30 mouse cellular contexts compared by ENCODE assay signal in genomic region chr1:59565804-59566203, GRCm38 (mm10). TPM values are rescaled to one million over a fixed set of nuclear protein-coding genes. Genes with fewer than 3 reads are reported as not detected.
DNase-seq lines count a peak whose midpoint lies in the region; ATAC-seq and TF ChIP-seq lines count a peak whose summit lies in the region.
"Had no signal": no experiment of that assay in that cellular context is flagged by ENCODE, and none has a peak within 500 bp of the region (broad histone marks: within the 10 kb centered on the region; RNA-seq: fewer than 3 reads in every experiment).

No protein-coding gene starts in this region.

- no peak overlapping the region for H3K4me3 ChIP-seq in cerebellum, adult 2 months (replicated peaks; ENCODE audit: insufficient read depth, low read depth, low read length)
- H3K4me3 ChIP-seq in embryonic facial prominence, embryonic 15.5 days (replicated peaks) = no peak overlapping the region
- H3K4me3 ChIP-seq: erythroblast, embryonic 14.5 days; forebrain, embryonic 12.5 days; heart, embryonic 10.5 days; heart, embryonic 15.5 days; hindbrain, embryonic 13.5 days; limb, embryonic 13.5 days; liver, embryonic 12.5 days; midbrain, embryonic 10.5 days; midbrain, embryonic 15.5 days; neural tube, embryonic 15.5 days; stomach, embryonic 15.5 days had no signal

- no peak overlapping the region for H3K4me2 ChIP-seq in embryonic facial prominence, embryonic 15.5 days (replicated peaks)
- H3K4me2 ChIP-seq: forebrain, embryonic 12.5 days; heart, embryonic 15.5 days; hindbrain, embryonic 13.5 days; limb, embryonic 13.5 days; liver, embryonic 12.5 days; midbrain, embryonic 15.5 days; neural tube, embryonic 15.5 days; stomach, embryonic 15.5 days had no signal

- DNase-seq in cerebellum, adult 2 months = no peak
- DNase-seq in cerebellum, adult 18-20 months = no peak
- peak; percentile 26 for DNase-seq in thymus, postnatal 4 days
- no peak for DNase-seq in thymus, postnatal 14 days
- no peak for DNase-seq in frontal cortex, postnatal 36 days (ENCODE audit: low spot score in 2 of 2)
- DNase-seq in left cerebral cortex, postnatal 4 days = no peak
- DNase-seq: adrenal gland, adult 8-10 months; forebrain, postnatal 0 days; gastrocnemius, postnatal 10 days; kidney, adult 9 months; kidney, postnatal 10 days; layer of hippocampus, postnatal 36 days; lung, adult 18-20 months; lung, postnatal 10 days; right cerebral cortex, postnatal 25 days had no signal

- no peak overlapping the region for H3K9ac ChIP-seq in embryonic facial prominence, embryonic 15.5 days
- H3K9ac ChIP-seq: forebrain, embryonic 12.5 days; forebrain, postnatal 0 days; heart, embryonic 15.5 days; hindbrain, embryonic 13.5 days; limb, embryonic 13.5 days; liver, embryonic 12.5 days; midbrain, embryonic 15.5 days; neural tube, embryonic 15.5 days; stomach, embryonic 15.5 days had no signal

- H3K27ac ChIP-seq in cerebellum, adult 2 months (ENCODE audit: insufficient read depth, low read length) = peak overlapping the region; percentile 80
- peak overlapping the region; percentile 35; the same call in 1 of the 2 replicates for H3K27ac ChIP-seq in embryonic facial prominence, embryonic 15.5 days (replicated peaks)
- H3K27ac ChIP-seq: forebrain, embryonic 12.5 days; heart, embryonic 10.5 days; heart, embryonic 15.5 days; hindbrain, embryonic 13.5 days; limb, embryonic 13.5 days; liver, embryonic 12.5 days; macrophage; midbrain, embryonic 10.5 days; midbrain, embryonic 15.5 days; neural tube, embryonic 15.5 days; stomach, embryonic 15.5 days had no signal

- H3K27me3 ChIP-seq in cerebellum, adult 2 months (ENCODE audit: control insufficient read depth, insufficient read depth, low read length) = no peaks in the 10 kb centered on the region
- H3K27me3 ChIP-seq in embryonic facial prominence, embryonic 15.5 days = no peaks in the 10 kb centered on the region
- H3K27me3 ChIP-seq: forebrain, embryonic 12.5 days; heart, embryonic 15.5 days; hindbrain, embryonic 13.5 days; limb, embryonic 13.5 days; liver, embryonic 12.5 days; midbrain, embryonic 15.5 days; neural tube, embryonic 15.5 days; stomach, embryonic 15.5 days had no signal

- ATAC-seq in embryonic facial prominence, embryonic 15.5 days (ENCODE audit: insufficient number of reproducible peaks, low FRiP score, low TSS enrichment, low read depth) = no peak
- ATAC-seq in megakaryocyte progenitor cell, adult 5-6 weeks (replicated peaks; ENCODE audit: poor library complexity) = peak; percentile 77
- ATAC-seq: forebrain, postnatal 0 days; intestine, postnatal 0 days; liver, embryonic 12.5 days; midbrain, embryonic 15.5 days had no signal

- 78% methylated on average over 5 of the region's 5 CpGs for WGBS in cerebellum, adult 2 months
- WGBS in embryonic facial prominence, embryonic 15.5 days = 67% methylated on average over 5 of the region's 5 CpGs

- no peak for TF ChIP-seq CTCF in cerebellum, adult 2 months (IDR thresholded peaks at IDR 0.05; ENCODE audit: borderline replicate concordance, insufficient read depth, low read depth, low read length)

- H3K9me3 ChIP-seq in embryonic facial prominence, embryonic 15.5 days (replicated peaks) = no peaks in the 10 kb centered on the region
- H3K9me3 ChIP-seq: forebrain, embryonic 12.5 days; heart, embryonic 10.5 days; heart, embryonic 15.5 days; liver, embryonic 12.5 days; midbrain, embryonic 15.5 days; neural tube, embryonic 15.5 days; stomach, embryonic 15.5 days had no signal

- no peaks in the 10 kb centered on the region for H3K36me3 ChIP-seq in embryonic facial prominence, embryonic 15.5 days
- H3K36me3 ChIP-seq: forebrain, embryonic 12.5 days; heart, embryonic 10.5 days; heart, embryonic 15.5 days; limb, embryonic 13.5 days; liver, embryonic 12.5 days; midbrain, embryonic 15.5 days; neural tube, embryonic 15.5 days; stomach, embryonic 15.5 days had no signal

- H3K4me1 ChIP-seq in cerebellum, adult 2 months (ENCODE audit: control insufficient read depth, insufficient read depth, low read length) = peaks cover 23% of the 10 kb centered on the region
- H3K4me1 ChIP-seq in embryonic facial prominence, embryonic 15.5 days = peaks cover 16% of the 10 kb centered on the region
- H3K4me1 ChIP-seq: forebrain, embryonic 12.5 days; heart, embryonic 10.5 days; heart, embryonic 15.5 days; hindbrain, embryonic 13.5 days; liver, embryonic 12.5 days; midbrain, embryonic 10.5 days; midbrain, embryonic 15.5 days; neural tube, embryonic 15.5 days had no signal

- intact Hi-C loops in left cerebral cortex, postnatal 4 days (cut with DNase I) = no loop called here

- no peak for TF ChIP-seq POLR2A in cerebellum, adult 2 months (IDR thresholded peaks at IDR 0.05; ENCODE audit: borderline replicate concordance, insufficient read depth, low read length)

RNA-seq across cellular contexts. Expression of gene Gm973, which starts 49.7 kb away (rescaled TPM):
- polyA plus RNA-seq in cerebellum, adult 2 months (2012; rRNA removed) = 4.7 and 5.7 TPM in 2 replicates
- 9.0 and 13.4 TPM in 2 replicates for polyA plus RNA-seq in embryonic facial prominence, embryonic 15.5 days (2015; fragmentation: Nextera tagmentation; extraction: Ambion mirVana)
- 0.30 TPM in 1 of 2 replicates, not detected in the other for total RNA-seq in megakaryocyte progenitor cell, adult 5-6 weeks (2015)
- 0.20 TPM in 1 of 2 replicates, not detected in the other for total RNA-seq in megakaryocyte progenitor cell, adult 5-6 weeks (2017)
- 1 to 10 TPM; 6.1 to 6.7 TPM for total RNA-seq in left cerebral cortex, postnatal 4 days (2021)
- polyA plus RNA-seq: erythroblast, embryonic 14.5 days; liver, embryonic 12.5 days; macrophage had no signal

Comparison
In these comparisons a context has a peak if more than half of its experiments do, and no peak if none do; other contexts are left out.
1. RNA of gene Gm973, which starts 49.7 kb away (total RNA-seq): 6.1 to 6.7 TPM in left cerebral cortex, postnatal 4 days; 0.20 to 0.30 TPM in megakaryocyte progenitor cell, adult 5-6 weeks; every median in the first group is over 4 times any median in the second.